Mouse (Mus musculus) megakaryocyte, embryonic 14.5 days (primary cell): ENCODE results near the gene Ccdc146.

Source experiments
- FLI1 ChIP-seq: IDR thresholded peaks from 2 replicates; pipeline ENCODE4 v1.6.1; 2012; ENCODE audit warnings: low read length, inconsistent platforms, mixed read lengths
- GATA1 ChIP-seq: IDR thresholded peaks from 3 replicates; pipeline ENCODE4 v1.6.1; 2012; ENCODE audit warnings: mixed read lengths, low read length, inconsistent platforms, borderline replicate concordance

DNA sequence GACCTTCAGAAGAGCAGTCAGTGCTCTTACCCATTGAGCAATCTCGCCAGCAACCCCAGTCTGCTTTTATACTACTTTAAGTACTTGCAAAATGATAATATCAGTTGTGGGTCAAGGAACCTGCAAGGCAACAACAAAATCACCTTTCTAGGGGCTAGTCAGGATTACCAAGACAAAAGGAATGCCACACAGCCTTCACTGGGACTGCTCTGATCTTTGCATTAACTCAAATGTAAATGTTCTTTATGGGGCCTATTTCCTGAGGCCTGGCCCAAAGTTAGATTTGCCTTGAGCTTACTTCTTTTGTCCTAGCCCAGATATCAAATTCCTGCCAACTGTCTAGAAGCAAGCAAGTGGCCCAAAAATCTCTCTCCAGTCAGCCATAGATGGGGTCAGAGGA, 179.9 kb downstream of the Ccdc146 start:
- TF ChIP-seq GATA1 = no peak
- TF ChIP-seq FLI1 = no peak
